7 mouse cellular contexts compared by ENCODE assay signal in genomic region chr1:97660687-97661405, GRCm38 (mm10). TPM values are rescaled to one million over a fixed set of nuclear protein-coding genes. Genes with fewer than 3 reads are reported as not detected.
A peak's percentile ranks its signal among the peaks of the same experiment; 100 is the strongest.
DNase-seq lines count a peak whose midpoint lies in the region; ATAC-seq and TF ChIP-seq lines count a peak whose summit lies in the region.

No protein-coding gene starts in this region.

- intact Hi-C loops in gastrocnemius, adult 2 months (cut with DNase I): loop anchor here (5.0 kb wide), 2 partner anchors 34 to 111 kb away; partner anchors contain the start of genes Gin1 and Ppip5k2
- intact Hi-C loops in left cerebral cortex, postnatal 14 days (cut with DNase I): loop anchor here (5.0 kb wide), 3 partner anchors 39 to 109 kb away; no protein-coding TSS in a partner anchor

- under 1% methylated on average over 78 of the region's 93 CpGs for WGBS in hindbrain, postnatal 0 days

- peak; percentile 40 for TF ChIP-seq CTCF in gastrocnemius, adult 2 months (IDR thresholded peaks at IDR 0.05)
- peak; percentile 60 for TF ChIP-seq CTCF in hindbrain, postnatal 0 days (IDR thresholded peaks at IDR 0.05; ENCODE audit: low read depth)

- H3K27ac ChIP-seq in gastrocnemius, adult 2 months: peak overlapping the region; percentile 97
- peak overlapping the region; percentile 99 for H3K27ac ChIP-seq in hindbrain, postnatal 0 days

- no peaks in the 10 kb centered on the region for H3K27me3 ChIP-seq in hindbrain, postnatal 0 days (ENCODE audit: insufficient read depth, low read length)

- peak overlapping the region; percentile 83 for H3K4me3 ChIP-seq in gastrocnemius, adult 2 months
- peak overlapping the region; percentile 97 for H3K4me3 ChIP-seq in hindbrain, postnatal 0 days (ENCODE audit: low read length)

- no peaks in the 10 kb centered on the region for H3K36me3 ChIP-seq in hindbrain, postnatal 0 days (ENCODE audit: insufficient read depth, low read length)

- no peaks in the 10 kb centered on the region for H3K9me3 ChIP-seq in hindbrain, postnatal 0 days (ENCODE audit: low read length)

- H3K4me2 ChIP-seq in hindbrain, postnatal 0 days (ENCODE audit: low read depth, low read length): peak overlapping the region; percentile 55

- peak; percentile 41 to 68 for DNase-seq in cerebellum, postnatal 4 days (ENCODE audit: low spot score in 2 of 2)
- DNase-seq in gastrocnemius, adult 2 months: peak; percentile 85
- peak; percentile 88 for DNase-seq in hindbrain, postnatal 0 days (ENCODE audit: low spot score)
- peak; percentile 77 to 85 for DNase-seq in left cerebral cortex, postnatal 14 days (ENCODE audit: low spot score in 2 of 2)
- DNase-seq in right cerebral cortex, postnatal 4 days: peak; percentile 74

- H3K4me1 ChIP-seq in hindbrain, postnatal 0 days (ENCODE audit: insufficient read depth, low read length): peaks cover 15% of the 10 kb centered on the region

- H3K9ac ChIP-seq in hindbrain, postnatal 0 days (replicated peaks; ENCODE audit: low read length): peak overlapping the region; percentile 96

- peak; percentile 45 for ATAC-seq in activated CD4-positive, CD25-positive, alpha-beta regulatory T cell, adult 4 months
- peak; percentile 61 for ATAC-seq in hindbrain, postnatal 0 days
- ATAC-seq in megakaryocyte-erythroid progenitor cell, adult 5-6 weeks (replicated peaks; ENCODE audit: low FRiP score, low TSS enrichment, poor library complexity, severe bottlenecking): peak; percentile 88

RNA-seq across cellular contexts. Expression of gene D1Ertd622e, which starts 1.0 kb away (rescaled TPM):
- polyA plus RNA-seq in activated CD4-positive, CD25-positive, alpha-beta regulatory T cell, adult 4 months (2017; shearing (Covaris generic)): 10 to 100 TPM; 25.0 to 26.6 TPM
- total RNA-seq in gastrocnemius, adult 2 months (2021): 10 to 100 TPM; 11.5 to 18.3 TPM
- total RNA-seq in hindbrain, postnatal 0 days (2014; rRNA removed): 57.0 and 60.8 TPM in 2 replicates
- polyA plus RNA-seq in hindbrain, postnatal 0 days (2015; fragmentation: Nextera tagmentation; extraction: Ambion mirVana): 53.3 and 58.3 TPM in 2 replicates
- 10 to 100 TPM; 67.2 to 77.8 TPM for total RNA-seq in left cerebral cortex, postnatal 14 days (2021)
- 35.9 and 45.3 TPM in 2 replicates for total RNA-seq in megakaryocyte-erythroid progenitor cell, adult 5-6 weeks (2014; fragmentation: Nextera tagmentation)
- total RNA-seq in megakaryocyte-erythroid progenitor cell, adult 5-6 weeks (2017): 48.1 and 63.7 TPM in 2 replicates

Comparison
In these comparisons a context has a peak if more than half of its experiments do, and no peak if none do; other contexts are left out.
1. Peak in every context shown above with its lines: DNase-seq, ATAC-seq, H3K4me3 ChIP-seq and H3K27ac ChIP-seq.